Mouse (Mus musculus) liver, embryonic 14.5 days (tissue): ENCODE data around the gene Terf2ip. TPM values are rescaled to one million over a fixed set of nuclear protein-coding genes. Genes with fewer than 3 reads are reported as not detected.

Experiments
- ATAC-seq: fragments of 200-750 bp; cut with Nextera tagmentation; 2 replicates; pipeline ENCODE4 v1.8.0; 2017; ENCODE audit warnings: moderate number of reproducible peaks, mild to moderate bottlenecking, moderate library complexity; ENCODE audit not compliant: insufficient read depth
- DNase-seq, 3 experiments: peaks; one replicate each; pipeline ENCODE4 v3.0.0-alpha.2; 2012 to 2013; ENCODE audit warnings: low read depth in 3 of 3, low spot score in 3 of 3
- H3K27ac ChIP-seq: fragments of 300-500 bp; sonication (generic); 2 replicates; pipeline ENCODE4 v1.5.1; 2014; ENCODE audit warnings: moderate library complexity, mild to moderate bottlenecking, control low read depth, inconsistent platforms
- H3K27me3 ChIP-seq: fragments of 300-500 bp; sonication (generic); 2 replicates; pipeline ENCODE4 v1.6.1; 2014; ENCODE audit warnings: mild to moderate bottlenecking, low read length, moderate library complexity; ENCODE audit not compliant: control insufficient read depth, insufficient read depth
- H3K36me3 ChIP-seq: fragments of 300-500 bp; sonication (generic); replicated peaks from 2 replicates; pipeline ENCODE4 v1.6.1; 2014; ENCODE audit warnings: low read depth; ENCODE audit not compliant: control insufficient read depth, insufficient read depth
- H3K4me1 ChIP-seq, 2 experiments: fragments of 200-500 bp in 1 of 2; fragments of 300-500 bp in 1 of 2; sonication (generic) in 1 of 2; replicated peaks; 2 replicates each; pipeline ENCODE4 v1.6.1; 2012 to 2014; ENCODE audit warnings: antibody characterized with exemption in 1 of 2, inconsistent platforms in 1 of 2, low read length in 1 of 2; ENCODE audit not compliant: control insufficient read depth in 2 of 2, insufficient read depth in 2 of 2
- H3K4me2 ChIP-seq: fragments of 300-500 bp; sonication (generic); 2 replicates; pipeline ENCODE4 v1.6.1; 2014; ENCODE audit warnings: low read depth, mild to moderate bottlenecking, control low read depth, moderate library complexity
- H3K4me3 ChIP-seq, 2 experiments: fragments of 200-500 bp in 1 of 2; fragments of 300-500 bp in 1 of 2; sonication (generic) in 1 of 2; 2 replicates each; pipeline ENCODE4 v1.5.1; 2012 to 2014; ENCODE audit warnings: low read depth in 2 of 2, low read length in 2 of 2, mild to moderate bottlenecking in 2 of 2, control low read depth in 1 of 2, inconsistent platforms in 1 of 2, moderate library complexity in 1 of 2; ENCODE audit not compliant: insufficient read depth in 1 of 2
- H3K9ac ChIP-seq: fragments of 300-500 bp; sonication (generic); replicated peaks from 2 replicates; pipeline ENCODE4 v1.6.1; 2014; ENCODE audit warnings: mild to moderate bottlenecking, control low read depth, moderate library complexity
- H3K9me3 ChIP-seq: fragments of 300-500 bp; sonication (generic); 2 replicates; pipeline ENCODE4 v1.6.1; 2016; ENCODE audit warnings: low read length, mixed read lengths; ENCODE audit not compliant: control insufficient read depth
- CTCF ChIP-seq: IDR thresholded peaks from 2 replicates; pipeline ENCODE4 v1.5.1; 2016; ENCODE audit warnings: antibody characterized with exemption, low read depth, control low read depth
- EP300 ChIP-seq: IDR thresholded peaks from 2 replicates; pipeline ENCODE4 v1.6.1; 2016; ENCODE audit warnings: antibody characterized with exemption, low read depth
- WGBS: fragments of 180-500 bp; shearing (Covaris S2); extraction: QIAGEN DNeasy Blood & Tissue Kit; methylation state at CpG from one replicate; pipeline ENCODE4 v1.1.7; 2014; ENCODE audit not compliant: insufficient replicate concordance; 5-methylcytosine and 5-hydroxymethylcytosine counted together
- polyA plus RNA-seq, 2 experiments: library from polyadenylated mRNA; depleted of rRNA in 1 of 2; stranded (reverse) in 1 of 2; unstranded in 1 of 2; fragments of >200 nt; fragmentation: Nextera tagmentation in 1 of 2; extraction: Ambion mirVana in 1 of 2; gene quantifications; 2 replicates each; pipeline versions ENCODE4 v1.2.1 to v1.2.3; 2012 to 2014

Gene Terf2ip
- polyA plus RNA-seq, 2 experiments = 3.2 to 3.9 TPM

GRCm38 (mm10) chr8:112054456-112054855, 43.3 kb downstream of the Terf2ip start:
- no peak overlapping the region for H3K27ac ChIP-seq
- no peak overlapping the region for H3K9ac ChIP-seq
- H3K36me3 ChIP-seq = no peaks in the 10 kb centered on the region
- no peaks in the 10 kb centered on the region for H3K27me3 ChIP-seq
- H3K4me1 ChIP-seq = no peaks in the 10 kb centered on the region
- DNase-seq (no peak), ATAC-seq (no peak)
- no peak for TF ChIP-seq CTCF
- no peak for TF ChIP-seq EP300
- no peak overlapping the region for H3K4me3 ChIP-seq
- no peaks in the 10 kb centered on the region for H3K9me3 ChIP-seq
- H3K4me2 ChIP-seq = no peak overlapping the region

GRCm38 (mm10) chr8:112061372-112061771, 50.2 kb downstream of the Terf2ip start:
- no peak for ATAC-seq
- no peaks in the 10 kb centered on the region for H3K36me3 ChIP-seq
- H3K4me2 ChIP-seq = no peak overlapping the region
- H3K27me3 ChIP-seq = no peaks in the 10 kb centered on the region
- WGBS = 31% methylated on average over 4 of the region's 4 CpGs
- no peak overlapping the region for H3K4me3 ChIP-seq
- TF ChIP-seq CTCF (peak; percentile 41; the same call in 1 of the 2 replicates), EP300 (no peak)
- DNase-seq = peak in 2 of 3 experiments; percentile 6 to 10
- H3K9me3 ChIP-seq = no peaks in the 10 kb centered on the region
- no peak overlapping the region for H3K9ac ChIP-seq
- H3K4me1 ChIP-seq = no peaks in the 10 kb centered on the region
- no peak overlapping the region for H3K27ac ChIP-seq

Other genes starting within 250 kb of the Terf2ip start
- gene Cfdp1, start 157.1 kb upstream of the Terf2ip start, polyA plus RNA-seq (2012; rRNA removed) = 13.2 and 46.8 TPM in 2 replicates
- 82.8 and 93.3 TPM in 2 replicates for gene Cfdp1, start 157.1 kb upstream of the Terf2ip start, polyA plus RNA-seq (2014; fragmentation: Nextera tagmentation; extraction: Ambion mirVana)
- gene Tmem170, start 134.6 kb upstream of the Terf2ip start, polyA plus RNA-seq (2012; rRNA removed) = 1.9 and 2.3 TPM in 2 replicates
- gene Tmem170, start 134.6 kb upstream of the Terf2ip start, polyA plus RNA-seq (2014; fragmentation: Nextera tagmentation; extraction: Ambion mirVana) = 1.8 and 2.1 TPM in 2 replicates
- 0.02 and 0.03 TPM in 2 replicates for gene Chst5, start 101.0 kb upstream of the Terf2ip start, polyA plus RNA-seq (2012; rRNA removed)
- gene Chst5, start 101.0 kb upstream of the Terf2ip start, polyA plus RNA-seq (2014; fragmentation: Nextera tagmentation; extraction: Ambion mirVana) = not detected in 2 replicates
- 1.4 and 1.7 TPM in 2 replicates for gene Tmem231, start 77.5 kb upstream of the Terf2ip start, polyA plus RNA-seq (2012; rRNA removed)
- 2.0 and 2.4 TPM in 2 replicates for gene Tmem231, start 77.5 kb upstream of the Terf2ip start, polyA plus RNA-seq (2014; fragmentation: Nextera tagmentation; extraction: Ambion mirVana)
- 26.5 and 50.5 TPM in 2 replicates for gene Gabarapl2, start 70.7 kb upstream of the Terf2ip start, polyA plus RNA-seq (2012; rRNA removed)
- 184 and 188 TPM in 2 replicates for gene Gabarapl2, start 70.7 kb upstream of the Terf2ip start, polyA plus RNA-seq (2014; fragmentation: Nextera tagmentation; extraction: Ambion mirVana)
- gene Adat1, start 19.1 kb upstream of the Terf2ip start, polyA plus RNA-seq (2012; rRNA removed) = 2.8 and 3.4 TPM in 2 replicates
- 2.4 and 2.5 TPM in 2 replicates for gene Adat1, start 19.1 kb upstream of the Terf2ip start, polyA plus RNA-seq (2014; fragmentation: Nextera tagmentation; extraction: Ambion mirVana)
- 39.4 and 58.9 TPM in 2 replicates for gene Kars, start 75 bp upstream of the Terf2ip start, polyA plus RNA-seq (2012; rRNA removed)
- 93.6 and 105 TPM in 2 replicates for gene Kars, start 75 bp upstream of the Terf2ip start, polyA plus RNA-seq (2014; fragmentation: Nextera tagmentation; extraction: Ambion mirVana)
- 0.08 and 0.17 TPM in 2 replicates for gene Gm6793, start 3.6 kb downstream of the Terf2ip start, polyA plus RNA-seq (2012; rRNA removed)
- gene Gm6793, start 3.6 kb downstream of the Terf2ip start, polyA plus RNA-seq (2014; fragmentation: Nextera tagmentation; extraction: Ambion mirVana) = 0.33 TPM in 1 of 2 replicates, not detected in the other